8 mouse cellular contexts compared by ENCODE assay signal in genomic region chr19:46305432-46306267, GRCm38 (mm10). TPM values are rescaled to one million over a fixed set of nuclear protein-coding genes. Genes with fewer than 3 reads are reported as not detected.
A peak's percentile ranks its signal among the peaks of the same experiment; 100 is the strongest.
DNase-seq lines count a peak whose midpoint lies in the region; ATAC-seq and TF ChIP-seq lines count a peak whose summit lies in the region.

No protein-coding gene starts in this region.

- H3K4me1 ChIP-seq in limb, embryonic 14.5 days (ENCODE audit: control insufficient read depth, insufficient read depth, low read length): peaks cover 17% of the 10 kb centered on the region
- H3K4me1 ChIP-seq in midbrain, embryonic 14.5 days (ENCODE audit: control insufficient read depth, insufficient read depth, low read length): peaks cover 14% of the 10 kb centered on the region

- peak overlapping the region; percentile 70; the same call in 1 of the 2 replicates for H3K27ac ChIP-seq in layer of hippocampus, adult 2 months
- H3K27ac ChIP-seq in limb, embryonic 14.5 days (replicated peaks; ENCODE audit: low read depth, low read length): no peak overlapping the region
- no peak overlapping the region for H3K27ac ChIP-seq in midbrain, embryonic 14.5 days (replicated peaks; ENCODE audit: low read depth, low read length)

- intact Hi-C loops in gastrocnemius, postnatal 14 days (cut with DNase I; ENCODE audit: low total_unique reads): no loop called here

- peaks cover 7% of the 10 kb centered on the region; the same call in 1 of the 2 replicates for H3K27me3 ChIP-seq in limb, embryonic 14.5 days (ENCODE audit: control insufficient read depth, insufficient read depth, low read length)
- H3K27me3 ChIP-seq in midbrain, embryonic 14.5 days (ENCODE audit: control insufficient read depth, insufficient read depth, low read length): peaks cover 24% of the 10 kb centered on the region; the same call in 1 of the 2 replicates

- peak in 1 of 2 experiments; percentile 81 for DNase-seq in layer of hippocampus, adult 2 months (ENCODE audit: low spot score in 2 of 2)
- no peak for DNase-seq in layer of hippocampus, adult 9-10 months (ENCODE audit: low spot score)
- DNase-seq in cerebellum, postnatal 4 days (ENCODE audit: low spot score in 2 of 2): peak; percentile 37 to 62
- peak; percentile 89 for DNase-seq in gastrocnemius, postnatal 14 days
- DNase-seq in induced T-regulatory cell, adult 2 months (ENCODE audit: low read depth): peak; percentile 98
- DNase-seq in limb, embryonic 14.5 days (ENCODE audit: low spot score): peak; percentile 86
- DNase-seq in midbrain, embryonic 14.5 days: peak; percentile 84
- peak; percentile 82 to 89 for DNase-seq in spleen, postnatal 14 days (ENCODE audit: low spot score in 2 of 2)

- WGBS in limb, embryonic 14.5 days: 1% methylated on average over 38 of the region's 43 CpGs
- under 1% methylated on average over 43 of the region's 43 CpGs for WGBS in midbrain, embryonic 14.5 days

- no peaks in the 10 kb centered on the region for H3K9me3 ChIP-seq in limb, embryonic 14.5 days (ENCODE audit: control insufficient read depth, low read length)
- no peaks in the 10 kb centered on the region for H3K9me3 ChIP-seq in midbrain, embryonic 14.5 days (ENCODE audit: control insufficient read depth, low read length)

- peak overlapping the region; percentile 64 for H3K9ac ChIP-seq in limb, embryonic 14.5 days (ENCODE audit: low read depth, low read length, severe bottlenecking)
- H3K9ac ChIP-seq in midbrain, embryonic 14.5 days (replicated peaks; ENCODE audit: low read length): peak overlapping the region; percentile 42; the same call in 1 of the 2 replicates

- TF ChIP-seq CTCF in layer of hippocampus, adult 2 months (conservative IDR thresholded peaks at IDR 0.05): no peak

- ATAC-seq in limb, embryonic 14.5 days (ENCODE audit: low FRiP score, low read depth): peak; percentile 81
- ATAC-seq in midbrain, embryonic 14.5 days (ENCODE audit: low FRiP score, low TSS enrichment): peak; percentile 53; the same call in 1 of the 2 replicates

- H3K4me2 ChIP-seq in limb, embryonic 14.5 days (replicated peaks; ENCODE audit: low read depth, low read length, severe bottlenecking): peak overlapping the region; percentile 98
- H3K4me2 ChIP-seq in midbrain, embryonic 14.5 days (ENCODE audit: low read length): peak overlapping the region; percentile 65

- peak overlapping the region; percentile 79 for H3K4me3 ChIP-seq in layer of hippocampus, adult 2 months
- H3K4me3 ChIP-seq in limb, embryonic 14.5 days (replicated peaks; ENCODE audit: low read length): peak overlapping the region; percentile 74
- peak overlapping the region; percentile 42 for H3K4me3 ChIP-seq in midbrain, embryonic 14.5 days (replicated peaks; ENCODE audit: low read depth, low read length)

- TF ChIP-seq POLR2A in limb, embryonic 14.5 days (IDR thresholded peaks at IDR 0.05; ENCODE audit: borderline replicate concordance, extremely low read depth, insufficient read depth, insufficient read length): 0 out of 2 replicates have a peak, but pooled peaks have one; percentile 48

- H3K36me3 ChIP-seq in limb, embryonic 14.5 days (ENCODE audit: control insufficient read depth, insufficient read depth, low read length): peaks cover 17% of the 10 kb centered on the region
- H3K36me3 ChIP-seq in midbrain, embryonic 14.5 days (ENCODE audit: control insufficient read depth, insufficient read depth, low read length): no peaks in the 10 kb centered on the region

RNA-seq across cellular contexts. Expression of gene Nfkb2, which starts 1.5 kb away (rescaled TPM):
- 1 to 10 TPM; 2.1 to 2.4 TPM for total RNA-seq in layer of hippocampus, adult 2 months (2021)
- 10 to 100 TPM in 1 of 2 experiments, 1 to 10 TPM in 1; 9.6 to 10.4 TPM for total RNA-seq in gastrocnemius, postnatal 14 days (2021)
- 22.2 and 28.4 TPM in 2 replicates for polyA plus RNA-seq in limb, embryonic 14.5 days (2012; rRNA removed)
- 9.7 and 13.2 TPM in 2 replicates for polyA plus RNA-seq in limb, embryonic 14.5 days (2014; fragmentation: Nextera tagmentation; extraction: Ambion mirVana)
- polyA plus RNA-seq in midbrain, embryonic 14.5 days (2014; fragmentation: Nextera tagmentation; extraction: Ambion mirVana): 1.6 and 2.1 TPM in 2 replicates

RNA-seq across cellular contexts. Expression of gene Psd, which starts 21.3 kb away (rescaled TPM):
- 100 to 1,000 TPM; 761 to 778 TPM for total RNA-seq in layer of hippocampus, adult 2 months (2021)
- 1 to 10 TPM; 1.4 to 1.9 TPM for total RNA-seq in gastrocnemius, postnatal 14 days (2021)
- 7.8 and 8.9 TPM in 2 replicates for polyA plus RNA-seq in limb, embryonic 14.5 days (2012; rRNA removed)
- polyA plus RNA-seq in limb, embryonic 14.5 days (2014; fragmentation: Nextera tagmentation; extraction: Ambion mirVana): 5.3 and 5.5 TPM in 2 replicates
- polyA plus RNA-seq in midbrain, embryonic 14.5 days (2014; fragmentation: Nextera tagmentation; extraction: Ambion mirVana): 112 and 144 TPM in 2 replicates

RNA-seq across cellular contexts. Expression of gene Fbxl15, which starts 22.3 kb away (rescaled TPM):
- 10 to 100 TPM; 26.8 to 28.9 TPM for total RNA-seq in layer of hippocampus, adult 2 months (2021)
- 1 to 10 TPM; 2.4 to 2.8 TPM for total RNA-seq in gastrocnemius, postnatal 14 days (2021)
- 10.8 and 15.6 TPM in 2 replicates for polyA plus RNA-seq in limb, embryonic 14.5 days (2012; rRNA removed)
- 13.5 and 15.5 TPM in 2 replicates for polyA plus RNA-seq in limb, embryonic 14.5 days (2014; fragmentation: Nextera tagmentation; extraction: Ambion mirVana)
- 45.8 and 53.5 TPM in 2 replicates for polyA plus RNA-seq in midbrain, embryonic 14.5 days (2014; fragmentation: Nextera tagmentation; extraction: Ambion mirVana)

RNA-seq across cellular contexts. Expression of gene Cuedc2, which starts 32.9 kb away (rescaled TPM):
- 100 to 1,000 TPM; 171 to 178 TPM for total RNA-seq in layer of hippocampus, adult 2 months (2021)
- total RNA-seq in gastrocnemius, postnatal 14 days (2021): 10 to 100 TPM; 68.7 to 79.0 TPM
- 110 and 133 TPM in 2 replicates for polyA plus RNA-seq in limb, embryonic 14.5 days (2012; rRNA removed)
- 164 and 169 TPM in 2 replicates for polyA plus RNA-seq in limb, embryonic 14.5 days (2014; fragmentation: Nextera tagmentation; extraction: Ambion mirVana)
- 300 and 307 TPM in 2 replicates for polyA plus RNA-seq in midbrain, embryonic 14.5 days (2014; fragmentation: Nextera tagmentation; extraction: Ambion mirVana)

RNA-seq across cellular contexts. Expression of gene Mfsd13a, which starts 35.3 kb away (rescaled TPM):
- 10 to 100 TPM; 30.2 to 30.5 TPM for total RNA-seq in layer of hippocampus, adult 2 months (2021)
- 1 to 10 TPM; 1.1 TPM for total RNA-seq in gastrocnemius, postnatal 14 days (2021)
- polyA plus RNA-seq in limb, embryonic 14.5 days (2012; rRNA removed): 5.4 and 8.0 TPM in 2 replicates
- 3.2 and 3.5 TPM in 2 replicates for polyA plus RNA-seq in limb, embryonic 14.5 days (2014; fragmentation: Nextera tagmentation; extraction: Ambion mirVana)
- 7.2 and 7.7 TPM in 2 replicates for polyA plus RNA-seq in midbrain, embryonic 14.5 days (2014; fragmentation: Nextera tagmentation; extraction: Ambion mirVana)

Comparison
In these comparisons a context has a peak if more than half of its experiments do, and no peak if none do; other contexts are left out.
1. RNA of gene Psd, which starts 21.3 kb away (total RNA-seq): 761 to 778 TPM in layer of hippocampus, adult 2 months; 1.4 to 1.9 TPM in gastrocnemius, postnatal 14 days; every median in the first group is over 100 times any median in the second.
2. RNA of gene Fbxl15, which starts 22.3 kb away (total RNA-seq): 26.8 to 28.9 TPM in layer of hippocampus, adult 2 months; 2.4 to 2.8 TPM in gastrocnemius, postnatal 14 days; every median in the first group is over 4 times any median in the second.
3. Peak in every context shown above with its lines, with median percentiles within 50 percentile points of each other: H3K4me3 ChIP-seq.